Mouse (Mus musculus): ENCODE measurements around the gene 4933417A18Rik. TPM values are rescaled to one million over a fixed set of nuclear protein-coding genes. Genes with fewer than 3 reads are reported as not detected.
A peak's percentile ranks its signal among the peaks of the same experiment; 100 is the strongest.

Gene 4933417A18Rik
- polyA plus RNA-seq, 1 experiment from 2014 or later = not detected

- H3K4me2 ChIP-seq = peak overlapping the region; percentile 67
- no peaks in the 10 kb centered on the region for H3K9me3 ChIP-seq (ENCODE audit: low read depth, low read length)
- peak; percentile 97 for DNase-seq
Observed at GRCm38 (mm10) chr13:34993983-34994811, 70.0 kb downstream of the 4933417A18Rik start.

GRCm38 (mm10) chr13:34995925-34996324, 71.7 kb downstream of the 4933417A18Rik start:
- Histone ChIP-seq H3K9ac (no peak overlapping the region), H3K4me3 (ENCODE audit: low read depth, low read length) (no peak overlapping the region), H3K4me2 (no peak overlapping the region), H3K27ac (ENCODE audit: low read depth) (no peak overlapping the region), H3K36me3 (ENCODE audit: insufficient read depth) (no peaks in the 10 kb centered on the region), H3K4me1 (ENCODE audit: insufficient read depth) (no peaks in the 10 kb centered on the region), H3K27me3 (ENCODE audit: insufficient read depth, low read length) (no peaks in the 10 kb centered on the region), H3K9me3 (ENCODE audit: low read depth, low read length) (no peaks in the 10 kb centered on the region)
- DNase-seq (peak; percentile 73), ATAC-seq (ENCODE audit: insufficient read depth) (no peak)
- no peak for TF ChIP-seq CTCF (IDR thresholded peaks at IDR 0.05; ENCODE audit: low read depth)
- WGBS = 41% methylated on average over 2 of the region's 2 CpGs

More at GRCm38 (mm10) chr13:34993983-34994811, 70.0 kb downstream of the 4933417A18Rik start:
- Histone ChIP-seq H3K27ac (ENCODE audit: low read depth) (peak overlapping the region; percentile 94), H3K36me3 (ENCODE audit: insufficient read depth) (peaks cover 10% of the 10 kb centered on the region), H3K27me3 (ENCODE audit: insufficient read depth, low read length) (no peaks in the 10 kb centered on the region), H3K4me1 (ENCODE audit: insufficient read depth) (no peaks in the 10 kb centered on the region), H3K4me3 (ENCODE audit: low read depth, low read length) (peak overlapping the region; percentile 65), H3K9ac (peak overlapping the region; percentile 81)
- TF ChIP-seq CTCF (IDR thresholded peaks at IDR 0.05; ENCODE audit: low read depth) = no peak
- ATAC-seq (ENCODE audit: insufficient read depth) = peak; percentile 96
- WGBS = 1% methylated on average over 33 of the region's 33 CpGs

Other genes starting within 250 kb of the 4933417A18Rik start
- gene Fam50b, start 189.6 kb upstream of the 4933417A18Rik start, polyA plus RNA-seq (2014; fragmentation: Nextera tagmentation; extraction: Ambion mirVana) = 0.15 TPM in 1 of 2 replicates, not detected in the other
- 81.3 and 83.5 TPM in 2 replicates for gene Prpf4b, start 49.1 kb upstream of the 4933417A18Rik start, polyA plus RNA-seq (2014; fragmentation: Nextera tagmentation; extraction: Ambion mirVana)
- gene Fam217a, start 99 bp upstream of the 4933417A18Rik start, polyA plus RNA-seq (2014; fragmentation: Nextera tagmentation; extraction: Ambion mirVana) = 2.1 and 2.3 TPM in 2 replicates
- gene Eci3, start 39.4 kb downstream of the 4933417A18Rik start, polyA plus RNA-seq (2014; fragmentation: Nextera tagmentation; extraction: Ambion mirVana) = 0.45 and 0.77 TPM in 2 replicates
- gene Eci2, start 102.7 kb downstream of the 4933417A18Rik start, polyA plus RNA-seq (2014; fragmentation: Nextera tagmentation; extraction: Ambion mirVana) = 149 and 152 TPM in 2 replicates

Measured in lung, embryonic 14.5 days (tissue).